ENCODE assay signal across 23 mouse cellular contexts in genomic region chr8:87872987-87873550, GRCm38 (mm10).
DNase-seq lines count a peak whose midpoint lies in the region; ATAC-seq lines count a peak whose summit lies in the region.
"Had no signal": no experiment of that assay in that cellular context is flagged by ENCODE, and none has a peak within 500 bp of the region (broad histone marks: within the 10 kb centered on the region; RNA-seq: fewer than 3 reads in every experiment).

No protein-coding gene starts in this region.

- no peak for DNase-seq in hindbrain, embryonic 14.5 days (ENCODE audit: low spot score)
- DNase-seq in hindbrain, embryonic 11.5 days (ENCODE audit: low spot score): no peak
- DNase-seq in ES-CJ7 (ENCODE audit: low read depth, low spot score): peak; percentile 45
- DNase-seq in cerebellum, adult 11-12 months: no peak
- DNase-seq: adrenal gland, adult 8-10 months; cerebellum, adult 2 months; cerebellum, postnatal 25 days; heart, postnatal 36 days; kidney, adult 18-20 months; left cerebral cortex, postnatal 4 days; lung, embryonic 14.5 days; lung, postnatal 36 days; right cerebral cortex, postnatal 14 days had no signal

- H3K27me3 ChIP-seq in hindbrain, embryonic 14.5 days (ENCODE audit: control insufficient read depth, insufficient read depth, low read length): no peaks in the 10 kb centered on the region
- H3K27me3 ChIP-seq in hindbrain, embryonic 11.5 days (ENCODE audit: control insufficient read depth, insufficient read depth, low read length): no peaks in the 10 kb centered on the region
- H3K27me3 ChIP-seq in forebrain, embryonic 15.5 days: no peaks in the 10 kb centered on the region
- H3K27me3 ChIP-seq in midbrain, embryonic 16.5 days (ENCODE audit: control insufficient read depth, insufficient read depth, low read depth, low read length): no peaks in the 10 kb centered on the region
- H3K27me3 ChIP-seq: heart, embryonic 15.5 days; limb, embryonic 15.5 days; neural tube, embryonic 12.5 days had no signal

- H3K4me1 ChIP-seq in hindbrain, embryonic 14.5 days (replicated peaks; ENCODE audit: control insufficient read depth, insufficient read depth, low read length): peaks cover 37% of the 10 kb centered on the region
- peaks cover 7% of the 10 kb centered on the region for H3K4me1 ChIP-seq in hindbrain, embryonic 11.5 days (replicated peaks; ENCODE audit: control insufficient read depth, insufficient read depth, low read length)
- H3K4me1 ChIP-seq in forebrain, embryonic 15.5 days: peaks cover 38% of the 10 kb centered on the region
- peaks cover 35% of the 10 kb centered on the region for H3K4me1 ChIP-seq in midbrain, embryonic 16.5 days (ENCODE audit: control insufficient read depth, insufficient read depth, low read length)
- H3K4me1 ChIP-seq: megakaryocyte, embryonic 14.5 days had no signal

- no peaks in the 10 kb centered on the region for H3K9me3 ChIP-seq in hindbrain, embryonic 14.5 days (ENCODE audit: control insufficient read depth, low read length)
- H3K9me3 ChIP-seq in hindbrain, embryonic 11.5 days (ENCODE audit: control insufficient read depth, low read length): no peaks in the 10 kb centered on the region
- no peaks in the 10 kb centered on the region for H3K9me3 ChIP-seq in forebrain, embryonic 15.5 days
- H3K9me3 ChIP-seq in midbrain, embryonic 16.5 days (replicated peaks; ENCODE audit: control insufficient read depth, low read length, poor library complexity, severe bottlenecking): no peaks in the 10 kb centered on the region
- H3K9me3 ChIP-seq: heart, embryonic 15.5 days; limb, embryonic 15.5 days; megakaryocyte, embryonic 14.5 days; neural tube, embryonic 12.5 days had no signal

- H3K9ac ChIP-seq in hindbrain, embryonic 14.5 days: no peak overlapping the region
- no peak overlapping the region for H3K9ac ChIP-seq in hindbrain, embryonic 11.5 days (ENCODE audit: low read depth, low read length)
- no peak overlapping the region for H3K9ac ChIP-seq in forebrain, embryonic 15.5 days (replicated peaks)
- H3K9ac ChIP-seq in midbrain, embryonic 16.5 days (ENCODE audit: low read depth, low read length): 0 out of 2 replicates have a peak overlapping the region, but pooled peaks have one; percentile 23
- H3K9ac ChIP-seq: heart, embryonic 15.5 days; limb, embryonic 15.5 days; liver, embryonic 14.5 days; lung, embryonic 14.5 days; neural tube, embryonic 12.5 days had no signal

- 0 out of 2 replicates have a peak overlapping the region, but pooled peaks have one; percentile 11 for H3K27ac ChIP-seq in hindbrain, embryonic 14.5 days
- no peak overlapping the region for H3K27ac ChIP-seq in hindbrain, embryonic 11.5 days (ENCODE audit: low read depth, low read length)
- no peak overlapping the region for H3K27ac ChIP-seq in forebrain, embryonic 15.5 days (replicated peaks)
- no peak overlapping the region for H3K27ac ChIP-seq in midbrain, embryonic 16.5 days (ENCODE audit: low read length)
- H3K27ac ChIP-seq: heart, embryonic 15.5 days; kidney, postnatal 0 days; limb, embryonic 15.5 days; liver, embryonic 14.5 days; neural tube, embryonic 12.5 days had no signal

- H3K4me3 ChIP-seq in hindbrain, embryonic 14.5 days (replicated peaks; ENCODE audit: low read length): no peak overlapping the region
- no peak overlapping the region for H3K4me3 ChIP-seq in hindbrain, embryonic 11.5 days (ENCODE audit: low read depth, low read length)
- no peak overlapping the region for H3K4me3 ChIP-seq in forebrain, embryonic 15.5 days
- no peak overlapping the region for H3K4me3 ChIP-seq in midbrain, embryonic 16.5 days (ENCODE audit: low read depth, low read length)
- H3K4me3 ChIP-seq: heart, embryonic 15.5 days; limb, embryonic 15.5 days; megakaryocyte, embryonic 14.5 days; neural tube, embryonic 12.5 days had no signal

- H3K4me2 ChIP-seq in hindbrain, embryonic 14.5 days (replicated peaks): 0 out of 2 replicates have a peak overlapping the region, but pooled peaks have one; percentile 5
- no peak overlapping the region for H3K4me2 ChIP-seq in hindbrain, embryonic 11.5 days (replicated peaks; ENCODE audit: low read depth, low read length)
- peak overlapping the region; percentile 14; the same call in 1 of the 2 replicates for H3K4me2 ChIP-seq in forebrain, embryonic 15.5 days (replicated peaks)
- H3K4me2 ChIP-seq in midbrain, embryonic 16.5 days (ENCODE audit: low read length): peak overlapping the region; percentile 29
- H3K4me2 ChIP-seq: heart, embryonic 15.5 days; limb, embryonic 15.5 days; lung, embryonic 14.5 days; neural tube, embryonic 12.5 days had no signal

- WGBS in hindbrain, embryonic 14.5 days: 30% methylated on average over 14 of the region's 14 CpGs
- 53% methylated on average over 14 of the region's 14 CpGs for WGBS in hindbrain, embryonic 11.5 days
- WGBS in forebrain, embryonic 15.5 days: 13% methylated on average over 14 of the region's 14 CpGs
- WGBS in midbrain, embryonic 16.5 days: 39% methylated on average over 14 of the region's 14 CpGs

- ATAC-seq in hindbrain, embryonic 14.5 days (ENCODE audit: low FRiP score): no peak
- no peak for ATAC-seq in hindbrain, embryonic 11.5 days (ENCODE audit: low FRiP score)
- no peak for ATAC-seq in forebrain, embryonic 15.5 days (replicated peaks)
- ATAC-seq in midbrain, embryonic 16.5 days: no peak
- ATAC-seq in activated CD4-positive, CD25-positive, alpha-beta regulatory T cell, adult 4 months: no peak
- ATAC-seq: inflammation-experienced regulatory T-cells, adult 6 months had no signal

- no peaks in the 10 kb centered on the region for H3K36me3 ChIP-seq in hindbrain, embryonic 14.5 days (replicated peaks; ENCODE audit: control insufficient read depth, insufficient read depth)
- H3K36me3 ChIP-seq in hindbrain, embryonic 11.5 days (ENCODE audit: control insufficient read depth, insufficient read depth, low read length): no peaks in the 10 kb centered on the region
- H3K36me3 ChIP-seq in forebrain, embryonic 15.5 days: no peaks in the 10 kb centered on the region
- no peaks in the 10 kb centered on the region for H3K36me3 ChIP-seq in midbrain, embryonic 16.5 days (ENCODE audit: control insufficient read depth, insufficient read depth, low read length)
- H3K36me3 ChIP-seq: heart, embryonic 15.5 days; limb, embryonic 15.5 days; neural tube, embryonic 12.5 days had no signal
